Mouse (Mus musculus) heart, postnatal 14 days (tissue): ENCODE data around the gene Foxp3. TPM values are rescaled to one million over a fixed set of nuclear protein-coding genes. Genes with fewer than 3 reads are reported as not detected.
A peak's percentile ranks its signal among the peaks of the same experiment; 100 is the strongest.

Experiments used
- DNase-seq, 2 experiments: peaks; one replicate each; pipeline ENCODE4 v3.0.0; 2021 to 2022
- intact Hi-C: fragments of 180-260 bp; cut with DNase I; formaldehyde crosslinking; loops from one replicate; pipeline ENCODE4 v1.15.1; 2025
- total RNA-seq, 2 experiments: library from RNA; stranded (reverse); gene quantifications; 2 replicates each; pipeline ENCODE4 v1.2.3; 2021

Foxp3 gene
- total RNA-seq, 2 experiments from 2014 or later = 0.05 TPM; not detected in 1

GRCm38 (mm10) chrX:7610035-7610434 is 36.6 kb downstream of the Foxp3 start:
- intact Hi-C loops = no loop called here
- DNase-seq = no peak

- DNase-seq = no peak
- intact Hi-C loops = no loop called here
Measured at GRCm38 (mm10) chrX:7610536-7611258, 37.3 kb downstream of the Foxp3 start.

- DNase-seq = no peak
- intact Hi-C loops = no loop called here
Measured at GRCm38 (mm10) chrX:7617889-7618551, 44.6 kb downstream of the Foxp3 start.

- intact Hi-C loops = no loop called here
- no peak for DNase-seq
Measured at GRCm38 (mm10) chrX:7632560-7632959, 59.1 kb downstream of the Foxp3 start.

GRCm38 (mm10) chrX:7635101-7635500 is 61.7 kb downstream of the Foxp3 start:
- no peak for DNase-seq
- intact Hi-C loops = no loop called here

GRCm38 (mm10) chrX:7638401-7639091 is 65.1 kb downstream of the Foxp3 start, which contains the start of gene Syp:
Syp (plus strand) TSS chrX:7638471.
- peak; percentile 63 to 67 for DNase-seq
- intact Hi-C loops = no loop called here

- intact Hi-C loops = loop anchor here (5.0 kb wide), 1 partner anchor 167 kb away; no protein-coding TSS in a partner anchor
- no peak for DNase-seq
Measured at GRCm38 (mm10) chrX:7639536-7640325, 66.3 kb downstream of the Foxp3 start.

- intact Hi-C loops = loop anchor here (5.0 kb wide), 1 partner anchor 168 kb away; no protein-coding TSS in a partner anchor
- DNase-seq = no peak
Measured at GRCm38 (mm10) chrX:7640785-7641184, 67.3 kb downstream of the Foxp3 start.

Other genes with a start within 250 kb of the Foxp3 start
- under 1 TPM; 0.53 to 0.95 TPM for gene Usp27x, start 197.8 kb upstream of the Foxp3 start, total RNA-seq
- gene Ppp1r3f, start 639 bp downstream of the Foxp3 start, total RNA-seq = 1 to 10 TPM; 2.3 to 2.6 TPM
- 10 to 100 TPM; 11.5 to 12.4 TPM for gene Ccdc22, start 31.9 kb downstream of the Foxp3 start, total RNA-seq
- gene Cacna1f, start 33.4 kb downstream of the Foxp3 start, total RNA-seq = not detected
- gene Syp, start 64.8 kb downstream of the Foxp3 start, total RNA-seq = 1 to 10 TPM; 1.4 to 1.8 TPM
- gene Prickle3, start 83.6 kb downstream of the Foxp3 start, total RNA-seq = 10 to 100 TPM; 19.4 to 21.4 TPM
- 10 to 100 TPM; 43.8 to 58.0 TPM for gene Plp2, start 97.7 kb downstream of the Foxp3 start, total RNA-seq
- 10 to 100 TPM; 18.4 to 21.2 TPM for gene Magix, start 107.6 kb downstream of the Foxp3 start, total RNA-seq
- gene Gpkow, start 123.5 kb downstream of the Foxp3 start, total RNA-seq = 10 to 100 TPM; 21.4 to 21.5 TPM
- gene Wdr45, start 140.7 kb downstream of the Foxp3 start, total RNA-seq = 10 to 100 TPM; 28.8 to 38.3 TPM
- gene Gm45208, start 148.6 kb downstream of the Foxp3 start, total RNA-seq = not detected
- 1 to 10 TPM; 7.0 to 8.0 TPM for gene Praf2, start 154.8 kb downstream of the Foxp3 start, total RNA-seq
- gene Ccdc120, start 177.3 kb downstream of the Foxp3 start, total RNA-seq = 1 to 10 TPM in 1 of 2 experiments, under 1 TPM in 1; 0.74 to 1.2 TPM
- 10 to 100 TPM; 14.8 to 19.9 TPM for gene Tfe3, start 188.9 kb downstream of the Foxp3 start, total RNA-seq
- gene Gripap1, start 216.1 kb downstream of the Foxp3 start, total RNA-seq = 10 to 100 TPM; 26.1 to 31.7 TPM
- under 1 TPM; 0.39 to 0.45 TPM for gene Kcnd1, start 248.6 kb downstream of the Foxp3 start, total RNA-seq